Mouse (Mus musculus) myocyte (in vitro differentiated cells): Measurements from ENCODE around the gene Btbd35f16. TPM values are rescaled to one million over a fixed set of nuclear protein-coding genes. Genes with fewer than 3 reads are reported as not detected.
"Not testable (repeated sequence)": the region's sequence is repeated elsewhere in the genome, so short reads cannot be mapped to it uniquely, and the experiment has no call there.

Experiments
- H3K27me3 ChIP-seq: one replicate; pipeline ENCODE4 v1.6.1; 2011; ENCODE audit not compliant: control insufficient read depth, insufficient read depth, insufficient read length
- H3K36me3 ChIP-seq: one replicate; pipeline ENCODE4 v1.6.1; 2011; ENCODE audit not compliant: control insufficient read depth, insufficient read depth
- H3K4me2 ChIP-seq: one replicate; pipeline ENCODE4 v1.6.1; 2011; ENCODE audit warnings: low read depth, control low read depth
- H3K4me3 ChIP-seq: one replicate; pipeline ENCODE4 v1.5.1; 2011; ENCODE audit warnings: mild to moderate bottlenecking, control low read depth, moderate library complexity
- H3K79me2 ChIP-seq: one replicate; pipeline ENCODE4 v1.6.1; 2011; ENCODE audit not compliant: control insufficient read depth, insufficient read depth
- H3ac ChIP-seq: one replicate; pipeline ENCODE4 v1.6.1; 2011; ENCODE audit not compliant: control insufficient read depth, insufficient read length
- polyA plus RNA-seq: library from polyadenylated mRNA; unstranded; fragments of >200 nt; fragmentation: generic; extraction: Trizol; gene quantifications from one replicate; pipeline ENCODE4 v1.2.1, GENCODE M21; 2012; ENCODE audit warnings: missing spikeins

The Btbd35f16 gene
- not detected for polyA plus RNA-seq

- not testable (repeated sequence) for H3K79me2 ChIP-seq, H3K4me3 ChIP-seq, H3ac ChIP-seq, H3K4me2 ChIP-seq, H3K27me3 ChIP-seq, H3K36me3 ChIP-seq
Observed at GRCm38 (mm10) chrX:3956902-3957301, at the start of gene Btbd35f16. Gene Btbd35f16, minus strand, starts transcription at chrX:3957002.

Other genes starting within 250 kb of the Btbd35f16 start
- not detected for gene Btbd35f10, start 204.1 kb downstream of the Btbd35f16 start, polyA plus RNA-seq
- gene Btbd35f3, start 80.7 kb upstream of the Btbd35f16 start, polyA plus RNA-seq = not detected
- gene Btbd35f28, start 239.6 kb upstream of the Btbd35f16 start, polyA plus RNA-seq = not detected